Mouse (Mus musculus) midbrain, embryonic 11.5 days (tissue): Measurements from ENCODE around the gene Depdc7. TPM values are rescaled to one million over a fixed set of nuclear protein-coding genes. Genes with fewer than 3 reads are reported as not detected.

Experiments
- ATAC-seq: fragments of 200-750 bp; cut with Nextera tagmentation; 2 replicates; pipeline ENCODE4 v1.8.0; 2017; ENCODE audit warnings: moderate TSS enrichment, moderate library complexity; ENCODE audit not compliant: low FRiP score
- DNase-seq: peaks from one replicate; pipeline ENCODE4 v3.0.0; 2015; ENCODE audit warnings: low spot score; ENCODE audit errors: missing footprints
- H3K27ac ChIP-seq: fragments of 300-500 bp; sonication (generic); 2 replicates; pipeline ENCODE4 v1.5.1; 2014; ENCODE audit warnings: low read depth, low read length
- H3K27me3 ChIP-seq: fragments of 300-500 bp; sonication (generic); 2 replicates; pipeline ENCODE4 v1.6.1; 2014; ENCODE audit warnings: mild to moderate bottlenecking, low read length, moderate library complexity, mixed read lengths; ENCODE audit not compliant: control insufficient read depth, insufficient read depth
- H3K36me3 ChIP-seq: fragments of 300-500 bp; sonication (generic); 2 replicates; pipeline ENCODE4 v1.6.1; 2014; ENCODE audit warnings: mild to moderate bottlenecking, low read length, moderate library complexity, mixed read lengths; ENCODE audit not compliant: control insufficient read depth, insufficient read depth
- H3K4me1 ChIP-seq: fragments of 300-500 bp; sonication (generic); 2 replicates; pipeline ENCODE4 v1.6.1; 2014; ENCODE audit warnings: low read length; ENCODE audit not compliant: control insufficient read depth, insufficient read depth
- H3K4me2 ChIP-seq: fragments of 300-500 bp; sonication (generic); 2 replicates; pipeline ENCODE4 v1.6.1; 2014; ENCODE audit warnings: mild to moderate bottlenecking, moderate library complexity
- H3K4me3 ChIP-seq: fragments of 300-500 bp; sonication (generic); 2 replicates; pipeline ENCODE4 v1.5.1; 2014; ENCODE audit warnings: low read depth, low read length
- H3K9ac ChIP-seq: fragments of 300-500 bp; sonication (generic); 2 replicates; pipeline ENCODE4 v1.6.1; 2014; ENCODE audit warnings: low read length
- H3K9me3 ChIP-seq: fragments of 300-500 bp; sonication (generic); 2 replicates; pipeline ENCODE4 v1.6.1; 2016; ENCODE audit warnings: low read length; ENCODE audit not compliant: control insufficient read depth
- WGBS: fragments of 180-500 bp; shearing (Covaris S2); extraction: QIAGEN DNeasy Blood & Tissue Kit; methylation state at CpG from one replicate; pipeline ENCODE4 v1.1.7; 2014; 5-methylcytosine and 5-hydroxymethylcytosine counted together
- polyA plus RNA-seq: library from polyadenylated mRNA; unstranded; fragments of >200 nt; fragmentation: Nextera tagmentation; extraction: Ambion mirVana; gene quantifications from 2 replicates; pipeline ENCODE4 v1.2.1, GENCODE M21; 2014

Depdc7 gene
- 4.0 and 5.5 TPM in 2 replicates for polyA plus RNA-seq

GRCm38 (mm10) chr2:104742741-104743064, at the start of gene Depdc7:
Gene Depdc7 (minus strand): TSS chr2:104742878.
- Histone ChIP-seq H3K36me3 (no peaks in the 10 kb centered on the region), H3K27me3 (peaks cover 11% of the 10 kb centered on the region; the same call in 1 of the 2 replicates), H3K9me3 (no peaks in the 10 kb centered on the region), H3K27ac (no peak within 1 kb of the TSS), H3K9ac (peak within 1 kb of the TSS; percentile 71), H3K4me2 (peak within 1 kb of the TSS; percentile 92), H3K4me3 (peak within 1 kb of the TSS; percentile 64), H3K4me1 (no peaks in the 10 kb centered on the region)
- peak; percentile 97 for DNase-seq
- under 1% methylated on average over 31 of the region's 31 CpGs for WGBS
- peak; percentile 93 for ATAC-seq

- DNase-seq, result no peak
- 91% methylated on average over 1 of the region's 1 CpGs for WGBS
- Histone ChIP-seq H3K9me3 (no peaks in the 10 kb centered on the region), H3K4me2 (no peak overlapping the region), H3K4me3 (no peak overlapping the region), H3K27ac (no peak overlapping the region), H3K27me3 (no peaks in the 10 kb centered on the region), H3K36me3 (peaks cover 14% of the 10 kb centered on the region; the same call in 1 of the 2 replicates), H3K4me1 (no peaks in the 10 kb centered on the region), H3K9ac (no peak overlapping the region)
- no peak for ATAC-seq
Measured at GRCm38 (mm10) chr2:104774763-104775162, 32.1 kb upstream of the Depdc7 start.

- Histone ChIP-seq H3K9ac (no peak overlapping the region), H3K27me3 (no peaks in the 10 kb centered on the region), H3K36me3 (peaks cover 9% of the 10 kb centered on the region), H3K27ac (no peak overlapping the region), H3K4me1 (no peaks in the 10 kb centered on the region), H3K9me3 (no peaks in the 10 kb centered on the region), H3K4me2 (no peak overlapping the region), H3K4me3 (no peak overlapping the region)
- DNase-seq (no peak), ATAC-seq (no peak)
- 88% methylated on average over 1 of the region's 1 CpGs for WGBS
Measured at GRCm38 (mm10) chr2:104768697-104769096, 26.0 kb upstream of the Depdc7 start.

- H3K9me3 ChIP-seq, result no peaks in the 10 kb centered on the region
- ATAC-seq (no peak), DNase-seq (peak; percentile 81)
- 94% methylated on average over 4 of the region's 4 CpGs for WGBS
- no peaks in the 10 kb centered on the region for H3K4me1 ChIP-seq
- H3K9ac ChIP-seq, result no peak overlapping the region
- no peak overlapping the region for H3K4me2 ChIP-seq
- H3K4me3 ChIP-seq, result no peak overlapping the region
- no peak overlapping the region for H3K27ac ChIP-seq
- H3K27me3 ChIP-seq, result no peaks in the 10 kb centered on the region
- peaks cover 2% of the 10 kb centered on the region for H3K36me3 ChIP-seq
Measured at GRCm38 (mm10) chr2:104764018-104764417, 21.3 kb upstream of the Depdc7 start.

- 90% methylated on average over 8 of the region's 8 CpGs for WGBS
- no peaks in the 10 kb centered on the region for H3K4me1 ChIP-seq
- H3K36me3 ChIP-seq, result no peaks in the 10 kb centered on the region; the same call in none of the 2 replicates
- H3K4me3 ChIP-seq, result no peak overlapping the region
- H3K27me3 ChIP-seq, result no peaks in the 10 kb centered on the region
- no peak for ATAC-seq
- no peak overlapping the region for H3K9ac ChIP-seq
- H3K27ac ChIP-seq, result no peak overlapping the region
- no peaks in the 10 kb centered on the region for H3K9me3 ChIP-seq
- H3K4me2 ChIP-seq, result no peak overlapping the region
- DNase-seq, result no peak
Measured at GRCm38 (mm10) chr2:104763134-104763703, 20.5 kb upstream of the Depdc7 start.

GRCm38 (mm10) chr2:104750611-104751010, 7.9 kb upstream of the Depdc7 start:
- no peak for DNase-seq
- no peaks in the 10 kb centered on the region for H3K4me1 ChIP-seq
- no peak overlapping the region for H3K4me2 ChIP-seq
- no peaks in the 10 kb centered on the region for H3K9me3 ChIP-seq
- WGBS, result 58% methylated on average over 3 of the region's 3 CpGs
- no peak overlapping the region for H3K27ac ChIP-seq
- no peak overlapping the region for H3K4me3 ChIP-seq
- ATAC-seq, result no peak
- no peak overlapping the region for H3K9ac ChIP-seq
- no peaks in the 10 kb centered on the region for H3K27me3 ChIP-seq
- H3K36me3 ChIP-seq, result no peaks in the 10 kb centered on the region

- ATAC-seq, result no peak
- Histone ChIP-seq H3K27ac (no peak overlapping the region), H3K9me3 (no peaks in the 10 kb centered on the region), H3K27me3 (no peaks in the 10 kb centered on the region), H3K9ac (no peak overlapping the region), H3K4me1 (no peaks in the 10 kb centered on the region), H3K4me2 (no peak overlapping the region), H3K4me3 (no peak overlapping the region), H3K36me3 (no peaks in the 10 kb centered on the region)
- DNase-seq, result no peak
- 71% methylated on average over 5 of the region's 5 CpGs for WGBS
Measured at GRCm38 (mm10) chr2:104748652-104749183, 6.0 kb upstream of the Depdc7 start.

- no peak for DNase-seq
- Histone ChIP-seq H3K9ac (no peak overlapping the region), H3K36me3 (no peaks in the 10 kb centered on the region), H3K27ac (no peak overlapping the region), H3K4me1 (no peaks in the 10 kb centered on the region), H3K4me2 (no peak overlapping the region), H3K9me3 (no peaks in the 10 kb centered on the region), H3K4me3 (no peak overlapping the region), H3K27me3 (peaks cover 10% of the 10 kb centered on the region; the same call in 1 of the 2 replicates)
- 58% methylated on average over 8 of the region's 8 CpGs for WGBS
- no peak for ATAC-seq
Measured at GRCm38 (mm10) chr2:104746251-104746650, 3.6 kb upstream of the Depdc7 start.

- H3K9me3 ChIP-seq, result no peaks in the 10 kb centered on the region
- DNase-seq (no peak), ATAC-seq (no peak)
- H3K4me2 ChIP-seq, result no peak overlapping the region
- H3K27ac ChIP-seq, result no peak overlapping the region
- H3K4me1 ChIP-seq, result no peaks in the 10 kb centered on the region
- H3K36me3 ChIP-seq, result no peaks in the 10 kb centered on the region
- H3K27me3 ChIP-seq, result peaks cover 11% of the 10 kb centered on the region; the same call in 1 of the 2 replicates
- 45% methylated on average over 5 of the region's 5 CpGs for WGBS
- no peak overlapping the region for H3K4me3 ChIP-seq
- H3K9ac ChIP-seq, result no peak overlapping the region
Measured at GRCm38 (mm10) chr2:104743971-104744370, 1.3 kb upstream of the Depdc7 start.
